Mouse (Mus musculus): ENCODE measurements around the gene Sgtb.

GRCm38 (mm10) chr13:104074230-104074629, 35.3 kb upstream of the Sgtb start:
- TF ChIP-seq CTCF (IDR thresholded peaks at IDR 0.05; ENCODE audit: control insufficient read depth, insufficient read depth, low read length) (no peak), POLR2A (IDR thresholded peaks at IDR 0.05; ENCODE audit: borderline replicate concordance, control insufficient read depth, low read depth, low read length) (no peak)
